Mouse (Mus musculus): ENCODE data around the gene Eif2a. TPM values are rescaled to one million over a fixed set of nuclear protein-coding genes. Genes with fewer than 3 reads are reported as not detected.

The Eif2a gene
- polyA plus RNA-seq (2015; fragmentation: Nextera tagmentation; extraction: Ambion mirVana), result 56.3 and 58.0 TPM in 2 replicates

DNA sequence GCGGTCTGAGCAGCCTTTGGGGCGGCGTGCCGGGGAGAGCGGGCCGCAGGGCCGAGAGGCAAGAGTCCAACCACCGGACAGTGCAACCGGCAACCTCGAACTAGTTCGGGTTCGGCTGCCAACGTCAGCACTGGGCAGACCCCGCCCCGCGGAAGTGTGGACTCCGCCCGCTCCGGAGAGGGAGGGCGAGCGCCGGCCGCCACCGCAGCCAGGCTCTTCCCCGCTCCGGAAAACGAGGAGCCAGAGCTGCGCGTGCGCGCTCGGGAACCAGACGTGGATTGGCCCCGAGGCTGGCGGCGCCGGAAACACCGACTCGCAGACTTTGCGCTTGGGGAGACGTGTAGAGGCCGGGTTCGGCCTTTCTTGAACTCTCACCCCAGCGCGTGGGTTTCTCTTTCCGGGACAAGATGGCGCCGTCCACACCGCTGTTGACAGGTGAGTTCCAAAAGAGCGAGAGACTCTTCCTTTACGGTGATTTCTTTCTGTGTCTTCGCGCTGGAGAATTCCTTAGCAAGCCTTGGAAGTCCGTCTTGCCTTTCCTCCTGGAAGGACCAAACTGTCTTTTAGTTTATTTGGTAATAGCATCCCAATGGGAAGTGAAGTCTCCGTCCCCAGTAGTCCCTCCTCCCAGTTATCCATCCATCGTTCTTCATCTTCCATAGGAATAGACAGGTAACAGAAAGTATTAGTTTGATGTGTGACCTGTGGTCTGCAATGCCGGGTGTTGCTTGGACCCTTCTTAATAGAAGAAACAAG is at the start of gene Eif2a, which contains the start of gene Serp1:
TSS of gene Eif2a (plus strand) at position 170 of the 756 bp plus-strand sequence.
TSS of gene Serp1 (minus strand) at position 241 of the 756 bp plus-strand sequence.
- Histone ChIP-seq H3K4me3 (replicated peaks) (peak within 1 kb of the TSS; percentile 88), H3K9me3 (replicated peaks) (no peaks in the 10 kb centered on the region), H3K27ac (peak within 1 kb of the TSS; percentile 93), H3K27me3 (no peaks in the 10 kb centered on the region), H3K4me2 (peak within 1 kb of the TSS; percentile 72), H3K36me3 (peaks cover 31% of the 10 kb centered on the region), H3K4me1 (peaks cover 14% of the 10 kb centered on the region; the same call in 1 of the 2 replicates), H3K9ac (peak within 1 kb of the TSS; percentile 93)
- peak; percentile 99 for ATAC-seq (replicated peaks; ENCODE audit: low FRiP score)
- WGBS, result under 1% methylated on average over 57 of the region's 57 CpGs

- no peak overlapping the region for H3K4me3 ChIP-seq (replicated peaks)
- no peak overlapping the region for H3K9ac ChIP-seq
- no peaks in the 10 kb centered on the region for H3K9me3 ChIP-seq (replicated peaks)
- WGBS, result 92% methylated on average over 2 of the region's 2 CpGs
- H3K4me1 ChIP-seq, result no peaks in the 10 kb centered on the region
- ATAC-seq (replicated peaks; ENCODE audit: low FRiP score), result no peak
- H3K27ac ChIP-seq, result no peak overlapping the region
- H3K36me3 ChIP-seq, result no peaks in the 10 kb centered on the region
- H3K27me3 ChIP-seq, result no peaks in the 10 kb centered on the region
- H3K4me2 ChIP-seq, result no peak overlapping the region
These were observed 46.7 kb upstream of the Eif2a start for GRCm38 (mm10) chr3:58478755-58479455.

DNA sequence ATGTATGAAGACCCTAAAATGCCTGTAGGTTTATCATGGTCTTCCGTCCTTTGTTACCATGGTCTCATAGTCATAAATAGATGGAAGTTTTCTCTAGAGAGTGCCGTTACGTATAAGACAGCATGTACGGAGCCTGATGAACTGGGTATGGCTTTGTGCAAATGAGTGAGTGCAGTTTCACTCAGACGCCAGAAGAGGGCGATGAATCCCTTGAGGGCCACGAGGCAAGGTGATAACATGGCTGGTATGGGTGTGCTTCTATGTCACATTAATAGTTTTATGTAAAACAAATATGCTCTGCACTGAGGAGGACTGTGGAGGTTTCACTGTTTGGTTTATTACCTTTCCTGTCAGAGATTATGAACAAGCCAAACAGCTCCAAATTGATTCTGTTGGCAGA is 39.7 kb upstream of the Eif2a start:
- Histone ChIP-seq H3K4me2 (no peak overlapping the region), H3K4me1 (no peaks in the 10 kb centered on the region), H3K4me3 (replicated peaks) (no peak overlapping the region), H3K9me3 (replicated peaks) (no peaks in the 10 kb centered on the region), H3K36me3 (no peaks in the 10 kb centered on the region), H3K27me3 (no peaks in the 10 kb centered on the region), H3K9ac (no peak overlapping the region), H3K27ac (no peak overlapping the region)
- WGBS, result 72% methylated on average over 7 of the region's 7 CpGs
- ATAC-seq (replicated peaks; ENCODE audit: low FRiP score), result no peak

DNA sequence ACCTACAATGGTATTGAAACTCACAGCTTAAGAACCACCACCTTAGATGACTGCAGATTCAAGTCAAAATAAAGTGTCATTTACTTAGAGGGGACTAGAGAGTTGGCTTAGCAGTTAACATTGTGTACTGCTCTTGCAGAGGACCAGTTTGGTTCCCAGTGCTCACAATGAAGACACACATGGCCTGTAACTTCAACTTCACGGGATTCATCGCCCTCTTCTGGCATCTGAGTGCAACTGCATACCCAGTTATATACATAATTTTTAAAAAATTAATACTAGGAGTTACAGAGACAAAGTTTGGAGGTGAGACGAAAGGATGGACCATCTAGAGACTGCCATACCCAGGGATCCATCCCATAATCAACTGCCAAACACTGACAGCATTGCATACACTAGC is 38.5 kb upstream of the Eif2a start:
- no peak overlapping the region for H3K27ac ChIP-seq
- WGBS, result 77% methylated on average over 3 of the region's 3 CpGs
- no peaks in the 10 kb centered on the region for H3K9me3 ChIP-seq (replicated peaks)
- no peak for ATAC-seq (replicated peaks; ENCODE audit: low FRiP score)
- no peaks in the 10 kb centered on the region for H3K4me1 ChIP-seq
- H3K4me3 ChIP-seq (replicated peaks), result no peak overlapping the region
- H3K4me2 ChIP-seq, result no peak overlapping the region
- no peak overlapping the region for H3K9ac ChIP-seq
- H3K36me3 ChIP-seq, result no peaks in the 10 kb centered on the region
- no peaks in the 10 kb centered on the region for H3K27me3 ChIP-seq

GRCm38 (mm10) chr3:58487999-58488775 is 37.4 kb upstream of the Eif2a start:
- 71% methylated on average over 7 of the region's 8 CpGs for WGBS
- no peaks in the 10 kb centered on the region for H3K36me3 ChIP-seq
- H3K4me2 ChIP-seq, result no peak overlapping the region
- H3K4me3 ChIP-seq (replicated peaks), result no peak overlapping the region
- no peak for ATAC-seq (replicated peaks; ENCODE audit: low FRiP score)
- no peak overlapping the region for H3K9ac ChIP-seq
- no peaks in the 10 kb centered on the region for H3K9me3 ChIP-seq (replicated peaks)
- no peak overlapping the region for H3K27ac ChIP-seq
- no peaks in the 10 kb centered on the region for H3K4me1 ChIP-seq
- H3K27me3 ChIP-seq, result no peaks in the 10 kb centered on the region

DNA sequence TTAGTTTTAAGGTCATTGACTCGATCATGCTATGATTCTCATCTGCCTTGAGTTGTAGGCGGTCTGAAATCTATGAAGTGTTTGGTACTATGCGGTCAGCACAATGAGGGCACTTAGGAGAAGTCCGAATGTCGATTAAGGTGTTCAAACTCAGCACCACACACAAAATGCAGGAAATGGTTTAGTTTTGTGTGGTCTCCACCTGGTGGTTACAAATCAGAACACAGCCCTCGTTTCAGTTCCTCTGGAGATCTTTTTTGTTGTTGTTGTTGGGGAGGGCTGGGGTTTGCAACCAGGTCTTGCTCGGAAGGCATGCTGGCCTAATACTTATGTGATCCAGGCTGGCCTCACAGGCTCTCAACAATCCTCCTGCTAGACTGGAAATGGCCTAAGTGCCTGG is 34.8 kb upstream of the Eif2a start:
- Histone ChIP-seq H3K27me3 (no peaks in the 10 kb centered on the region), H3K9me3 (replicated peaks) (no peaks in the 10 kb centered on the region), H3K36me3 (no peaks in the 10 kb centered on the region), H3K4me1 (no peaks in the 10 kb centered on the region), H3K9ac (no peak overlapping the region), H3K27ac (no peak overlapping the region), H3K4me3 (replicated peaks) (no peak overlapping the region), H3K4me2 (no peak overlapping the region)
- ATAC-seq (replicated peaks; ENCODE audit: low FRiP score), result no peak
- WGBS, result 70% methylated on average over 7 of the region's 7 CpGs

GRCm38 (mm10) chr3:58493621-58494020 is 32.0 kb upstream of the Eif2a start:
- no peaks in the 10 kb centered on the region for H3K4me1 ChIP-seq
- H3K36me3 ChIP-seq, result no peaks in the 10 kb centered on the region
- no peaks in the 10 kb centered on the region for H3K9me3 ChIP-seq (replicated peaks)
- 82% methylated on average over 4 of the region's 4 CpGs for WGBS
- H3K4me2 ChIP-seq, result no peak overlapping the region
- H3K27ac ChIP-seq, result no peak overlapping the region
- H3K9ac ChIP-seq, result no peak overlapping the region
- no peak overlapping the region for H3K4me3 ChIP-seq (replicated peaks)
- H3K27me3 ChIP-seq, result no peaks in the 10 kb centered on the region
- ATAC-seq (replicated peaks; ENCODE audit: low FRiP score), result no peak

- Histone ChIP-seq H3K36me3 (no peaks in the 10 kb centered on the region), H3K4me2 (no peak overlapping the region), H3K27ac (no peak overlapping the region), H3K4me3 (replicated peaks) (no peak overlapping the region), H3K9ac (no peak overlapping the region), H3K4me1 (no peaks in the 10 kb centered on the region), H3K9me3 (replicated peaks) (no peaks in the 10 kb centered on the region), H3K27me3 (no peaks in the 10 kb centered on the region)
- no peak for ATAC-seq (replicated peaks; ENCODE audit: low FRiP score)
- WGBS, result 83% methylated on average over 2 of the region's 2 CpGs
These were observed 23.7 kb upstream of the Eif2a start for GRCm38 (mm10) chr3:58501961-58502360.

DNA sequence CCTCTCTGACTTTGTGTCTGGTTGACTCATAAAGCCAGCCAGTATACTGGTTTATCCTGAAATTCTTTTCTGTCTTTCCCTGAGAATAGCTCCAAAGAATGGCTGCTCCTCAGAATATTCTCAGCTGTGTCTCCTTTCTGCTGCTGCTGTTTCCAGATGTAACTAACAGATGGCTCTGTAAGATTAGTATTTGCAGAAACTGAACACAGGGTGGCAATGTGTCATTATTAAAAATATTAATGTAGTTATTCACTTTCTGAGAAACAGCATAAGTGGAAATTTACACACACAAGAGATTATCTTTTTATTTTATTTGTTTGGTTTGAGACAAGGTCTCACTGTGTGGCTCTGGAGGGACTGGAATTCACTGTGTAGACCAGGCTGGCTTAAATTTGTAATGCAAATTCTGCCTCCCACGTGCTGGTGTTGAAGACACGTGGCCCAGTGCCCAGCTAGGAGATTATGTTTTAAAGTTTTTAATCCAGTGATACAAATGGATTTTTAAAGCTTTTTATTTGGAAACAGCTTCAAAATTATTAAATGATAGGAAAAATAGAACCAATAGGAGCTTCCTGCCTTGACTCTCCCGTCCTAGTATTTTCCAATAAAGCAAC is 21.8 kb upstream of the Eif2a start:
- H3K27ac ChIP-seq, result no peak overlapping the region
- H3K9ac ChIP-seq, result no peak overlapping the region
- H3K27me3 ChIP-seq, result no peaks in the 10 kb centered on the region
- no peak overlapping the region for H3K4me2 ChIP-seq
- no peaks in the 10 kb centered on the region for H3K9me3 ChIP-seq (replicated peaks)
- no peaks in the 10 kb centered on the region for H3K4me1 ChIP-seq
- no peak for ATAC-seq (replicated peaks; ENCODE audit: low FRiP score)
- H3K36me3 ChIP-seq, result no peaks in the 10 kb centered on the region
- 59% methylated on average over 3 of the region's 3 CpGs for WGBS
- H3K4me3 ChIP-seq (replicated peaks), result no peak overlapping the region

- H3K4me1 ChIP-seq, result no peaks in the 10 kb centered on the region
- ATAC-seq (replicated peaks; ENCODE audit: low FRiP score), result no peak
- no peaks in the 10 kb centered on the region for H3K27me3 ChIP-seq
- H3K9ac ChIP-seq, result no peak overlapping the region
- no peak overlapping the region for H3K4me2 ChIP-seq
- H3K9me3 ChIP-seq (replicated peaks), result no peaks in the 10 kb centered on the region
- H3K36me3 ChIP-seq, result no peaks in the 10 kb centered on the region
- H3K27ac ChIP-seq, result no peak overlapping the region
- H3K4me3 ChIP-seq (replicated peaks), result no peak overlapping the region
These were observed 20.9 kb upstream of the Eif2a start for GRCm38 (mm10) chr3:58504676-58505075.

DNA sequence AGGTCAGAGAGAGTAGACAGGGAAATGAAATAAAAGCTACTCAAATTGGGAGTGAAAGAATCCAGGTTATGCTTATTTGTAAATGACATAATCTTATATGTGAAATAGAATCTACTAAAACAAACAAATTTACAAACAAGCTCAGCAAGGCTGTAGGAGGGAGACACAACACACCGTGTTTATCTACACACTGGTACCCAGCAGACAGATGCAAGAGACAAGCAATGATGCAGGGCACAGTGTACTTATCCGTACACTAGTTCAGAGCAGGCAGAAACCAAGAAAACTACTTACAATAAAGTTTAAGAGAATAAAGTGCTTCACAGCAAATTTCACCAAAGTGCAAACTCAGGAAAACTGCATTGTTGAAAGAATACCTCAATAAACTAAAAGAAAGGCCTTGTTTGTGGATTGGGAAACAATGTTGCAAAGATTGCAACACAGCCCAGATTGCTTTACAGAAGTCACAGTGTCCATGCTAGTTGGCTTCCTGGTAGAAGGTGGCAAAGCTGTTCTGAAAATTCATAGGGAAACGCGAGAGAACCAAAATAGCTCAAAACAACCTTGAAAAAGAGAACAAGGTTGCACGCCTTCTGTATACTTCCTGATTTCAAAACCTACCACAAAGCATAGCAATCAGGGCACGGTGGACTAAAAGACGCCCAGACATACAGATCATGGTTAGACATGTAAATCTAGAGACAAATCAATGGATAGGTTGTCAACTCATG is 17.4 kb upstream of the Eif2a start:
- Histone ChIP-seq H3K27me3 (no peaks in the 10 kb centered on the region), H3K27ac (no peak overlapping the region), H3K9me3 (replicated peaks) (no peaks in the 10 kb centered on the region), H3K36me3 (no peaks in the 10 kb centered on the region), H3K4me3 (replicated peaks) (no peak overlapping the region), H3K9ac (no peak overlapping the region), H3K4me1 (no peaks in the 10 kb centered on the region), H3K4me2 (no peak overlapping the region)
- no peak for ATAC-seq (replicated peaks; ENCODE audit: low FRiP score)
- 89% methylated on average over 7 of the region's 7 CpGs for WGBS
